Mouse (Mus musculus): ENCODE results near the gene Akap1.

The Akap1 gene

DNA sequence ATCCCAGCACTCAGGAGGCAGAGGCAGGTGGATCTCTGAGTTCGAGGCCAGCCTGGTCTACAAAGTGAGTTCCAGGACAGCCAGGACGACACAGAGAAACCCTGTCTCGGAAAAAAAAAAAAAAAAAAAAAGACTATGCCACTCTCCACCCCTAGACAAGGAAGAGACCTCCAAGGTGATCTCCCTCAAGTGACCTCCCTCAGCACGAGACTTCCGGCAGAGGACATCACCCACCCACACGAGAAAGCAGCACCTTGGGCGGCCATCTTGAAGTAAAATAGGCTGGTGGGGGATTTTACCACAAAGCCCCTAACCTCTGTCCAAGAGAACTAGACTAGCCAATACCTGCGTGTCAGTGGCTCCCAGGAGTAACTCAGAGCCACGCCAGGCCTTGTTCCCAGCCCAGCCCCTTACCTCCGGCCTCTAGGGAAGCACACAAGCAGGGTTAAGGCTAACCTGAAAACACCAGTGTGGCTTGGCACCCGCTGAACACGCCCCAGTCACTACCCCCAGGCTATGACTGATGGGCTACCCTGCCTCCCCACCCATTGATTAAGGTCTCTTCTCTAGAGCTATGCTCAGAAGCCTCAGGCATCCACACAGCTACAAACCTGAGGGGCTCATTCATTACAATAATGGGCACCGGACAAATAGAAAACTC is 21.9 kb downstream of the Akap1 start:
- DNase-seq (ENCODE audit: low read depth, low spot score): no peak

DNA sequence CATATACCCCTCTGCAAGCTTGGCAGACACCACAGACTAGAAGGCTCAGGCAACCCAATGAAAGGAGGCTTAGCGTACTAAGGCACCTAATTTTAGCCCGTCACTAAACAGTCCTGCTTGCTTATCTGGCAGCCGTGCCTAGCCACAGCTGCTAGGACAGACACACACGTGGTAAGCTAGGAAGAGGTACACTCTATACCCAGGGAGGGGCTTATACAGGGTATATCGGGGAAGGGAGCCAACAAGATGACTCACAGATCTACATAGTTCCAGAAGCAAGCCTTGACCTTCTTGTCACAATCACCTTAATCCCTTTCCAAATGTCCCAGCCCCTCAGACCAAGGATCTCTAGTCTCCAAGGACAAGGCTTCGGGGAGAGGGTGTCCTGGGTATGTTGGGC is 23.0 kb downstream of the Akap1 start:
- no peak for DNase-seq (ENCODE audit: low read depth, low spot score)

DNA sequence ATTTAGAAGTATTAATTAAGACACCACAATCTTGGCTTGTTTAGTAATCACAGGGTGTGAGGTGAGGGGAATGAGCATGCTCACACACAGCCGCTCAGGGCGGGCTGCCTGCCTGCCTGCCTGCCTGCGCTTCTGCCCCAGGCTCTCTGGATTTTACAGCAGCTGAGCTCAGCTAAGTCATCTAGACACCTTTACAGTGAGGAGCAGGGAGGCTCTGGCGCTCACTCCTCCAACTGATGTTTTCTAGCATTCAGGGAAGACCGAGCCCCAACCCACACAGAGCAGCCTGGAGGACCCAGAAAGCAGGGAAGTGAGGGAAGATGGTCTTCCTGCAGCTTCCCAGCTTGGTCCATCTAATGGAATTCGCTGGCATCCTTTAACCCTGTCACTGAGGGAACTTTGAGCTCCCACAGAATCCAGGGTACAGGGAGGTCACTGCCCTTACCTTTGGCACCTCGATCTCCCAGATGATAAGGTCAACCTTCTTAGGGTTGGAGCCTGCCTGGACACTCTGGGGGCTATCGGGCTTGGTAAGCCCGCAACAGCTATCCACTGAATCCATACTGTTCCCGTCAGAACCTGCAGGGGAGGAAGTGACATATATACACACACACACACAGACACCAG is 23.5 kb downstream of the Akap1 start:
- DNase-seq (ENCODE audit: low read depth, low spot score): no peak

DNA sequence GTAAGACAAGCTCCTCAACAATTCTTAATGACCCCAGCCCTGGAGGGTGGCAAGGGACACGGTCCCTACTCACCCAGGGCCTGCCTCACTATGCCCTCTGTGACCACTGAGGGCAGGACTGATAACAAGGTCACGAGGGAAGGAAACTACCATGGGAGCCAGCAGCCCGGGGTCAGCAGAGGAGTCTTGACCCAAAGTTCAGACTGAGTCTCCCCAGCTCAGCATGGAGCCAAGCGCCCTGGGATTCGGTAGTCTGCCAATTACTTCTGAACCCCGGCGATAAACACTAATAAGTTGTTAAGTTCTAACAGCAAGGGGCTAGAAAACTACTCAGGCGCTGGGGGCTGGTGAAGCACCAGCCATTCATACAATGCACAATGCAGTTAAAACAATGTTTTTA is 24.1 kb downstream of the Akap1 start:
- DNase-seq (ENCODE audit: low read depth, low spot score): no peak

DNA sequence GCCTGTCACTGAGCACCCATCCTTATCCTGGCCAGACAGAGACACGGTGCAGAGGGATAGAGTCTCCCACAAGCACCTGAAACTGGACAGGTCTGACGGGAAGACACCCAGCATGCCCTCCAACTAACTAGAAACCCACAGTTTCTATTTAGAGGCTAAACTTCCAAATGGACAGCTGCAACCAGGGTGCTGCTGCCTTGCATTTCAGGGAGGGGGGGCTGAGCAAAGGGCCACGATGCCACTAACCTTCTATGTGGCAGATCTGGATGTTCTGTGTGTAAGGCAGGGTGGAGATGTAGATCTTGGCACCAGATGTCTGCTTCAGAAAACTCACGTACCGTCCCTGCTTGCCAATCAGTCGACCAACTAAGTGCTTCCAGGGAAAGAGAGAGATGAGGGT is 25.0 kb downstream of the Akap1 start:
- no peak for DNase-seq (ENCODE audit: low read depth, low spot score)

DNA sequence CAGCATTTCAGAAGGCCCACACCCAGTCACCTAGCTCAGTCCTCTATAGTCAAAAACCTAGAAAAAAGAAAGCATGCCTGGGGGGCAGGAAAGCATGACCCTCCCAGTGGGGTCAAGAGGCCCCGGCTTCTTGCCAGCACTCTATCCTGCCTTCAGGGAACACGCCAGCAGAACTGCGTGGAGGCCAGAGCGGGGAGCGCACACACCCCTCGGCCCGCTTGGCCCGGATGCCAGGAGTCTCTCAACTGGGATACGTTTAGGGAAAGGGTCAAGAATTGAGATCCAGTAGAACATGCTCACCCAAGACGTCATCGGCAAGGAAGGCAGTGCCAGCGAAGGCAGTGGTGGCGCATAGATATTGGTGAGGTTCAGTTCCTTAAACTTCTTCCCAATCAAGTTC is 25.8 kb downstream of the Akap1 start:
- no peak for DNase-seq (ENCODE audit: low read depth, low spot score)

DNA sequence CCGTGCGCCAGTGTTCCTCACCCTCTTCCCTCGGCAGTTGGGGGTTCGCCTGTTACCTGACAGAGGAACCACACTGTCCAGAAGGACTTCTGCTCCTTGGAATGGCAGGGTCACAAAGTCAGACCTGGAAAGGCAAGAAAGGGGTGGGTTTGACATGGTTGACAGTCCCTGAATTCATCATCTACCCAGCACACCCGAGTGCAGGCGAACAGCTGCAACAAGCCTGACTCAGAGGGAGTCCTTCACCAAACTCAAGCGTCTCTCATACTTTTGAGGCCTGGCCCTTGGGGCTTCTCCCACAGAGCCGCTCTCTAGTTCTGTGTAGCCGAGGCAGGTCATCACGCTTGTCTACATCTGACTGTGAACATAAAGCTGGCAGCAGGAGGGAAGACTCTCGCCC is 29.8 kb downstream of the Akap1 start:
- DNase-seq (ENCODE audit: low read depth, low spot score): no peak

DNA sequence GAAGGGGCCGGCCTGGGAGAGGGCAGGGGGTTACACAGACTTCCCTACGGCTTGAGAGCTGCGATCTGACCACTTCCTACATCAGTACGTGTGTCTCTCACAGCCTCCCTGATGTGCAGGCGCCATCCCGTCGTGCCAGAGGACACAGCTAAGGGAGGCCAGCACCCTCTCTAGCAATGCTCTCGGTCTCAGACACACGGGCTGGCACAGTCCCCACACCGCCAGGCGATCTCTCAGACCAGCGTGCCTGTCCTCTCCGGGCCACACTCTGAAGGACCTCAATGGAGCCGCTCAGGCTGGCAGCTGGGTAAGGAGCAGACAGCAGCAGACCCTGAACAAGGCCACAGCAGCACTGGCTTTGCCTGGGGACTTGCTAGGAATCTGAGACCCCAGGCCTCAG is 30.3 kb downstream of the Akap1 start:
- no peak for DNase-seq (ENCODE audit: low read depth, low spot score)

DNA sequence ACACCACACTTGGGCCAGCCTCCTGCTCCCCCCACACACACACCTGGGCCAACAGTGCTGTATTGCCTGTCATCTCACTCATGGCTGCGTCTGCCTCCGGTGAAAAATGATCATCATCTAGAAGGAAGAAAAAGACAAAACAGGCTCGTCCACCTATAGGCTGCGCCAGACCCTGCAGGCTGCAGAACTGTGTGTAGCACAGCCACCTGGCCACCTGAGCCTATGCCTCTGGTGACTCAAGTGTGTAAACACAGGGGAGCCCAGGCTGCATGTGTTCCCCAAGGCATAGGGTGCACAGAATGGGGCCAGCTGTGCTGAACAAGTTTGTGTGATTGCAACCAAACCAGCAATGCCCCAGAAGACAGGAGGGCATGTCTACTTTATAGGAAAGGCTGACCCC is 31.3 kb downstream of the Akap1 start:
- DNase-seq (ENCODE audit: low read depth, low spot score): no peak

DNA sequence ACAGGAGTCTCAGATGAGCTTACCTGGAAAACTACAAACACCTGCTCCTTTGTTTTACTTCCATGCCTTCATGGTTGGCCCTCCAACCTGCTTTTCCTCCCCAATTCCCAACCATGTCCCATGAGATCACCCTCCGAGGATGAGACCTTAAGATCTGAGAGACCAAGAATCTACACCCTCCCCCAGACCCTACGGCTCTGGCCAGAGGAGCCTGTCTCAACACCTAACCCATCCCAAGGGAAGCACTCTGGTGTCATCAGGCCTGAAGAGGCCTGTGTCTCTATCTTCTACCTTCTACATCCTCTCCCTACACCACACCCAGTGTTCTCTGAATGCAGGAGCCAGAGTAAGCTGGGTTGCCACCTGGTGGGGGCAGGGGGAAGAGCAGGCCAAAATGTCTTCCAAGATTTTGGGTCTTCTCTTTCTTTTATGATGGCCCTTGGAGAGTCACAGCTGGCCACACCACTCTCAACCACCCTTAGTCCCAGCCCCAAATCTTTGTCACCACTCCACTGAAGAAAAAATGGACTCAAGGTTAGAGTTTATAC is 34.1 kb downstream of the Akap1 start:
- no peak for DNase-seq (ENCODE audit: low read depth, low spot score)

DNA sequence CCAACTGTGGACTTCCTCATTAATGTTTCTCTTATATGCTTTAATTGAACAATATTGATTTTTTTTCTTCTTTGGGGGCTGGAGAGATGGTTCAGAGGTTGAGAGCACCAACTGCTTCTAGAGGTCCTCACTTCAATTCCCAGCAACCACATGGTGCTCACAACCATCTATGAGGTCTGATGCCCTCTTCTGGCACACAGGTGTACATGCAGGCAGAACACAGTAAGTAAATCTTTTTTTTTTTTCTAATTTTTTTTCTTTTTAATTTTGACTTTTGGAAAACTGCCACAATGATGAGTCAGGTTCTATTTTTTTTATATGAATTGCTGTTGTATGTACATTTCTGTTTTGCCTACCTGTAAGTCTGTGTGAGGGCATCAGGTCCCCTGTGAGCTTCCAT is 35.9 kb downstream of the Akap1 start:
- no peak for DNase-seq (ENCODE audit: low read depth, low spot score)

DNA sequence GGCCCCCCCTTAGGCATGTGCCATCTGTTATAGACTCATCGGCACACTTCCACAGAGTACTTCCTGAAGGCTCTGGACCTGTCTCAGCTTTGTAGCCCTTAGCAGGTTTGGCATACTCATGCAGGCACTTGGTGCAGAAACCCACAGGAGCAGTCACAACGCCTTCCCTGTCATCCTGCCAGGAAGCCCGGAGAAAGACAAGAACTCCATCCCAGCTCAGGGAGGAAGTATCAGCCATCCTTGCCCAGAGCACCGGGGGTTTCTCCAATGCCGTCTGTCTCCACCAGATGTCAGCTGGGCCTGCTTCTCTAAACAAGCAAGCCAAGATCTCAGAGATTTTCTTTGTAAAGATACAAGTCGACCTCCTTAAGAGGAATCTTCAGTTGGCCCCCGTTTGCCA is 38.5 kb downstream of the Akap1 start:
- no peak for DNase-seq (ENCODE audit: low read depth, low spot score)

DNA sequence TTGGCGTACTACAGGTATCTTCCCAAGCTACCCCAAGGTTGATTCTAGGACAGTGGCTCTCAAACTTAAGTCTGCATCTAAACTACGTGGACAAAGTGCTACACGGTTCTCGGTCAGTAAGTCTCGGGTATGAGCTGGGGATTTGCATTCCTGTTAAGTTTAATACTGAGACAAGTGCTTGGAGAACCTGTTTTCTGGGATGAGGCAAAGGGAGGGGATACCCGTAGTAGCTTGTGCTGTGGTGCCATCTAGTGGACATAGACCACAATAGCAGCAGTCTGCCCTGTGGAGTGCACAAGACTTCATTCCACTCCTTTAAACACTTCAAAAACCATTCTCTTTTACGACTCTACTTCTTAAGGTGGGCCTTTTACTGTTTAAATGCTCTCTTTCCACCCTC is 41.4 kb downstream of the Akap1 start:
- peak; percentile 68 for DNase-seq (ENCODE audit: low read depth, low spot score)

DNA sequence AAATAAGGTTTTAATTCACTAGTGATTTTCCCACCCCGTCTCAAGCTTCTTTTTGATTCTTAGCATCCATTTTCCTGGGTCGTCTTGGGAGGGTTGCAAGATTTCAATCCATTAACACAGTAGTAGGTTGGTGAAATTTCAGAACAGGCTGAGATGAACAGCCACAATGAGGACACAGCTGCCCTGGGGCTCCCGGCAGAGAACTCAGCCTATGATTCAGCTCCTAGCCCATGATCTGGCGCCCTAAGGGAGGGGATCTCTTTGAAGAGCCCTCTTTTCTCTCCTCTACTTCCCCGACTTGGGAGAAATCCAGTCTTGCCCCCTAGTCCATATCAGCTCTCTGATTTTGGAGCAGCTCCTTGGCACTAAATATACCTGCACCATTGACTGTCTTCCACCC is 41.9 kb downstream of the Akap1 start:
- DNase-seq (ENCODE audit: low read depth, low spot score): no peak

DNA sequence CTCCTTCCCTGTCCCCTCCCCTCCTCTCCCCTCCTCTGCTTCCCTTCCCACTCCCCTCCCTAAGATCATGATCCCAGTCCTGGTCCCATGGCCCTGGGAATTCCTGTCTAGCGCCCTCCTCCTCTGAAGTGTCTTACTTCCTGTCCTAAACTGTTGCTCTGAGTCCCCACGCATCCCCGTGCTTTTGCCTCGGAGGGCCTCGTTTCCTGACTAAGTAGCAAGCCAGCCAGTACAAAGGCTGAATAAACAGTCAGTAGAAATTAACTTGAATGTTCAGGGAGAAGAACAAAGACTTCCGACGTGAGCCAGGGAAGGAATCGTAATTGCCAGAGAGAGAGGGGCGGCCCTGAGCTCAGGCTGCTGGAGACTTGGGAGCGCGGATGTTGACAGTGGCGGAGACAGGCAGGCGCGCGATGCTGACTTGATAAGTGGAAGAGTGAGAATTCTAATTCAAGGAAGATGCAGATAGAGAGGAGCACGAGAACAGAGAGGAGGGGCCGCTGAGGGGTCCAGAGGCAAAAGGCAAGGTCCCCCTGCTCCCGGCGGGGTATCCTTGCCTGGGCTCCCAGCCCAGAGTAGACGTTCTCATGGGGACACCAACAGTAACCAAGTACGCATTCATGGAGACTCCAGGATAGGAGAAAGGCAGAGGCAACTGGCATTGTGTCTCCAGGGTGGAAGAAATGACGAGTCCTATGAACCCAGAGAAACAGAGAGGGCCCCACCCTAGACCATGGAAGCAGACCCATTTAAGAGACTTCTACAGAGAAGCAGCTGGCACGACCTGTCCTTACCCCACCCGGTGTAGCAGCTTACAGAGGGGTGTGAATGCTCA is 43.4 kb downstream of the Akap1 start:
- no peak for DNase-seq (ENCODE audit: low read depth, low spot score)

DNA sequence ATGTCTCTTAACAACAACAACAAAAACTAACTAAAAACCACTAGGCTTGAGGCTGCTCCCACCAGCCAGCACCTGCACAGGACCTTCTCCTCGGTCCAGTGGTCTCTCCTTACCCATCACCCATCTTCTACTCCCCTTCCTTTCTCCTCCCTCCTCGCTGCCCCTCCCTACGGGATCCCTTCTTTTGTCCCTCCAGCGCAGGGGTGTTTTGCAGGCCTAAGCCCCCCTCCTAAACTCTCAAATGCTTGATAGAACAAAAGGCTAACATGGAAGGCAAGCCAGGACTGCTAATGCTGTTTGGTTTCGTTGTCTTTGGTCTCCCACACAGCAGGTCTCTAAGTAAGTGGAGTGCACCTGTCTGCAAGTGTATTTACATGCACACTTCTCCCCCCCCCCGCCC is 44.1 kb downstream of the Akap1 start:
- no peak for DNase-seq (ENCODE audit: low read depth, low spot score)

DNA sequence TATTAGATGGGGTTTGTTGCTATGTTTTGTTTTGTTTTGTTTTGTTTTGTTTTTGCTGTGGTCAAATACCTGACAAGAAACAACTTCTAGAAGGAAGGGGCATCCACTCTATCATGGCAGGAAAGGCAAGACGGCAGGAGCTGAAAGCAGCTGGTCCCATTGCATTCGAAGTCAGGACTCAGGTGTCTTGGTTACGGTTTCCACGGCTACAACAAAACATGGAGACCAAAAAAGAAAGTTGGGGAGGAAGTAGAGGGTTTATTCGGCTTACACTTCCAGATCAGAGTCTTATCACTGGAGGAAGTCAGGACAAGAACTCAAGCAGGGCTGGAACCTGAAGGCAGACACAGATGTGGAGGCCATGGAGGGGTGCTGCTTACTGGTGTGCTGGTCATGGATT is 47.3 kb downstream of the Akap1 start:
- DNase-seq (ENCODE audit: low read depth, low spot score): no peak

DNA sequence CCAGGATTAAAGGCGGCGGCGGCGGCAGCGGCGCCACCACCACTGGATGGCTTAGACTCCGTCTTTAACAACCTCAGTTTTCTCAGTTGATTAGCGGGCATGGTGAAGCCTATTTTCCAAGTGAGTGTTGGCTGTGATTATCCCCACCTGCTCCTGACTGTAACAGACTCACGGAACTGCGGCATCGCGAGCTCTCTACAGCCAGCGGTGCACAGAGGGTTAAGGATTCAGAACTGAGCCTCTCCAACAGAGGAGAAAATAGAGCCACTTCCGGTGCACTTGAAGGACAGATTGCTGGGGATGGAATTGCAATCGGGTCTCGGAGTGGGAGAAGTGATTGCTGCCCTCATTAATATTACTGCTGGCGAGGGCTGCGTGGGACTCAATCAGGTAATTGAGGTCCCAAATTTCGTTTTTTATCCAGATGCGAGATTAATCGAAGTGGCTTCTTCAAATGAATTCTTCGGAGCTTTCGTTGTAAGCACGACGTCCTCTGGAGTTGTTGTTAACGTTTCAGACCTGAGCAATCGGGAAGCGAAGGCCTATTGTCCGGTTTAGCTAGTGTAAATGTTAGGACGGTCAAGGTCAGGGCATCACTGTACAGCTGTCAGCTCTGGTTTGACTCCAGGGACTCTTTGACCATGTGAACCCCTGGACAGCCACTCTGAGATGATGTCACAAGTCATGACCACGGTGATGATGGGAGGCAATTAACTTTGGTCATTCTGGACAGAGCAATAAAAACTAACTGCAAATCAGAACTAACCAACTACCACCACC is 61.0 kb downstream of the Akap1 start:
- no peak for DNase-seq (ENCODE audit: low read depth, low spot score)

DNA sequence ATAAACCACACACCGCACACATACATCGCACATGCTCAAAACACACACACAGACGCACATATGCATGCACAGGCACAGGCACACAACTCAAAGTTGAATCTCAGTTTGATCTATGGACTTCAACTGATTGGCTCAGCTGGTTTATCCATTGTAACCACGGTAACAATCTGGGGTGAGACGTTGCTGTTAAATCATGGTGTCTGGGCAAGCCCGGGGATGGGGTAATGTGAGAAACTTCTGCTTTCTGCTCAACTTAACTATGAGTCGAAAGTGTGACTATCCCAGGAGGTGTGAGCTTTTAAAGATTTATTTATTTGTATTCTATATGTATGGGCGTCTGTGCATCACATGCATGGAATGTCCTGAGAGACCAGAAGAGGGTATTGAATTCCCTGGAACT is 68.2 kb downstream of the Akap1 start:
- DNase-seq (ENCODE audit: low read depth, low spot score): no peak

DNA sequence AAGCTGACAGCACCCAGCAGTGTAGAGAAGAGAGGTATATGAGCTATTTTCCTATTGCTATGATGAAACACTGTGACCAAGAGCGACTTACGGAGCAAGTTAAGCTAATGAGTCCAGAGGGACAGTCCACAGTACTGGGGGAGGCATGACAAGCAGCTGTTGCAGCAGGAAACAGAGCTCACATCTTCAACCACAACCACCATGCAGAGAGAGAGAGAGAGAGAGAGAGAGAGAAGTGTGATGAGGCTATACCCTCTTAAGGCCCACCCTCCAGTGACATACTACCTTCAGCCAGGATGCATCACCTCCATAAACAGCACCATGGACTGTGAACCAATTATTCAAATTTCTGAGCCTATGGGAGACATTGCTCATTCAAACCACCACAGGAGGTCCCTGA is 74.5 kb downstream of the Akap1 start:
- no peak for DNase-seq (ENCODE audit: low read depth, low spot score)

DNA sequence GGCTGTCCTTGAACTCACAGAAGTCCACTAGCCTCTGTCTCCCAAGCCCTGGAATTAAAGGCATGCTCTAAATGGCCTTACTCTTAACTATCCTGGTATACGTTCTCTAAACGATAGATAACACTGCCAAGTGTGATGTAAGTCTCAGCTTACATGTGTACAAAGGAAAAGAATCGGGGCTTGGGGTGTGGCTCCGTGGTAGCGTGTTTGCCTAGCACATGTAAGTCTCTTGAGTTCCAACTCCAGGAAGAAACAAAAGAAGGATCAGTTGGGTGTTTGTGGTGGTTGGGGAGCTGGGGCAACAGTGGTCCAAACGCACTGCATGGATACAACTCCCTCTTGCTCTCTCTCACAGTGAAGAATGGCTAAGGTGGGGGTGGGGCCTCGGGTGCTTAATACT is 77.6 kb downstream of the Akap1 start:
- DNase-seq (ENCODE audit: low read depth, low spot score): no peak

DNA sequence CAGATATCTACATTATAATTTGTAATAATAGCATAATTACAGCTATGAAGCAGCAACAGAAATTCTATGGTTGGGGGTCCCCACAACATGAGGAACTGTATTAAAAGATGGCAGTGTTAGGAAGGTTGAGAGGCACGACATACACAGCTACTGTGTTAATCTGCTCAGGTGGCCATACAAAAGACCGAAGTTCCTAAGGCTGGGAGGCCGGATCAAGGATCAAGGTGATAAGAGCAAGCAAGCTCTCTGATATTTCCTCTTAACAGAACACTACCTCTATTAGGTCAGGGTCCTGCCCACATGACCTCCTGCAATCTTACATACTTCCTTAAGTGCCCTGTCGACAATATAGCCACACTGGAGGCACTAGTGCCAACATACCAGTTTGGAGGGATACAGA is 80.9 kb downstream of the Akap1 start:
- DNase-seq (ENCODE audit: low read depth, low spot score): no peak

All from retina, adult 2 months (tissue).